Comparison of ENCODE assay signal across 14 mouse cellular contexts in genomic region chr13:11490766-11491165, GRCm38 (mm10).
"Had no signal": no experiment of that assay in that cellular context is flagged by ENCODE, and none has a peak within 500 bp of the region (broad histone marks: within the 10 kb centered on the region; RNA-seq: fewer than 3 reads in every experiment).

No protein-coding gene starts in this region.

- H3K4me2 ChIP-seq: lung, embryonic 14.5 days; midbrain, embryonic 11.5 days; midbrain, embryonic 13.5 days; midbrain, embryonic 15.5 days; neural tube, embryonic 12.5 days had no signal

- H3K27ac ChIP-seq: macrophage; midbrain, embryonic 13.5 days; midbrain, embryonic 15.5 days; neural tube, embryonic 12.5 days had no signal

- H3K27me3 ChIP-seq: megakaryocyte, embryonic 14.5 days; midbrain, embryonic 13.5 days; midbrain, embryonic 15.5 days; neural tube, embryonic 12.5 days had no signal

- H3K36me3 ChIP-seq: midbrain, embryonic 13.5 days; midbrain, embryonic 15.5 days; neural tube, embryonic 12.5 days had no signal

- H3K4me1 ChIP-seq: megakaryocyte, embryonic 14.5 days; midbrain, embryonic 13.5 days; midbrain, embryonic 15.5 days; neural tube, embryonic 12.5 days had no signal

- H3K9me3 ChIP-seq: megakaryocyte, embryonic 14.5 days; midbrain, embryonic 13.5 days; midbrain, embryonic 15.5 days; neural tube, embryonic 12.5 days had no signal

- H3K9ac ChIP-seq: lung, embryonic 14.5 days; midbrain, embryonic 13.5 days; midbrain, embryonic 15.5 days; neural tube, embryonic 12.5 days had no signal

- ATAC-seq: midbrain, embryonic 13.5 days; midbrain, embryonic 15.5 days had no signal

- DNase-seq: lung, adult 18-20 months; lung, embryonic 14.5 days; lung, postnatal 10 days; lung, postnatal 36 days; right cerebral cortex, postnatal 14 days; thymus, adult 18-20 months; thymus, postnatal 25 days; thymus, postnatal 4 days had no signal

- H3K4me3 ChIP-seq: midbrain, embryonic 13.5 days; midbrain, embryonic 15.5 days; neural tube, embryonic 12.5 days had no signal
